Mouse (Mus musculus): ENCODE data around the gene Nrcam.

Gene Nrcam

DNA sequence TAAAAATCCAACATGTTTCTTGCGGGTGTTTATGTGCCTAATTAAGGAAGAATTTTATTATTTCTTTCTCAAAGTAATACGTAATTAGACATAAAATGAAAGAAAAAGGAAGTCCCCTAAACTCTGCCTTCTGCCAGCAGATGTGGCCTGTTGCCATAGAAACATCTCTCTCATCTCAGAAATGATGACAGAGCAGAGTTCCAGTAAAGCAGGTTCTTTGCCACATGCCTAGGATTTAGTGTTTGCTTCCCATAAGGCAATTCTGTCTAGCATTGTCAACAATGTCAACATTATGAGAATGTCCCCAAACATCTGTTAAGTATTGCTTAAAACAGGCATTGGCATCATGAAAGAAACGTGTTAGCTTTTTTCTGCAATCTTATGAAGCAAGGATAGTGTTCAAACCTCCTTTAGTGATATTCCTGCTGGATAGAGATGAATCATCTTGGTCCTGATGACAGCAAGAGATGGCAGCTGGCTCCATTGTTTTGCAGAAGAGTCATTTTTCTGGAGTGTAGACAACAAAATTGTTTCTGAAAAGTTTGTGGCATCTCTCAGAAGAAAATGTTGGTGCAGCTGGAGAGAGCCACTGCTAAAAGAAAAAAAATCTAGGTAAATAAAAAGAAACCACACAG is 42.5 kb downstream of the Nrcam start:
- no peak for DNase-seq

DNA sequence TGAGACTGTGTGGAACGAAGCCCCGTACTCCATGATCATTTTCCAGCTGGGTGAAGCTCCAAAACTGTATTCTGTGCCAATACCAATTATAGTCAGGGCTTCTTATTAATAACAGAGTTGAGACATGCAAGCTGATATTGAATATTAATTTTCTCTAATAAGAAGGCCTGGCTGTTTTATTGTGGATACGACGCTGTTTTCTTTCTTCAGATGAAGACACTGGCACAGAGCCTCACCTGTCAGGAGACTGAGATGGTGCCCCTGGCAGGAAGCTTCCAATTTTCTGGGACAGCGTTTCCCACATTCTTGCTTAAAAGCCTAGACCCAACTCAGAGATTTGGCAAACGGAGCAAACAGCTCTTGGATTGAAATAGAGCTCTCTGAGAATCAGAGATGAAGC is 47.3 kb downstream of the Nrcam start:
- DNase-seq, result no peak

DNA sequence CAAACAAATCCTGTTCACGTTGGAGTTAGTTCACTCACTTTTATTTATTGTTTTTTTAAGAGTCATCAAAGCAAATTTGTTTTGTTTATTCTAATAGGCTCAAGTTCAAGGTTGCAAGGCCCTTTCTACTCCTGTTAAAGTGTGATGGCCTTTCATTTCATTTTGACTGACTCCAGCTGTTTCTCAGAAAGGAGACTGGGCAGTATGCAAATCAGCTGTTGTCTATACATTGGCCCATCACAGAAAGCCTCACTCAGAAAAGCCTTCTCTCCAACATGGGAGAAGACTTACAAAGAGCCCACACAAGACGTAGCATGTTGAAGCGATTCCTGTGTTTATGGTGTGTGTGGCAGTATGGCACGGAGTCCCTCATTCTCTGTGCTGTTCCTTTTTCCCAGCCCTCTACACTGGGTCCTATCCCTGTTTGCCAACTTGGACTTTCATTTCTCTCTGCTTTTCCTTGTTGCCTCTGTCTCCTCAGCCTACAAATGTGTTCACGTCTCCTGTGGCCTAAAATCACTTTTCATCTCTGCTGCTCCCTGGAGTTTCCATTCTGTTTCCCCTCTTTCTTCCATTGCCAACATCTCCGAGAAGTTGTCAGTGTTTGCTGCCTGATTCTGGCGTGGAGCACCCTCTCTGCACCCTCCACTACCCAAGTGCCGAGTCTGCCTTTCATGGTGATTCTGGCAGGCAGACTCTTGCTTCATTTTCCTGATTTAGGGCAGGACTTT is 49.9 kb downstream of the Nrcam start:
- DNase-seq, result no peak

DNA sequence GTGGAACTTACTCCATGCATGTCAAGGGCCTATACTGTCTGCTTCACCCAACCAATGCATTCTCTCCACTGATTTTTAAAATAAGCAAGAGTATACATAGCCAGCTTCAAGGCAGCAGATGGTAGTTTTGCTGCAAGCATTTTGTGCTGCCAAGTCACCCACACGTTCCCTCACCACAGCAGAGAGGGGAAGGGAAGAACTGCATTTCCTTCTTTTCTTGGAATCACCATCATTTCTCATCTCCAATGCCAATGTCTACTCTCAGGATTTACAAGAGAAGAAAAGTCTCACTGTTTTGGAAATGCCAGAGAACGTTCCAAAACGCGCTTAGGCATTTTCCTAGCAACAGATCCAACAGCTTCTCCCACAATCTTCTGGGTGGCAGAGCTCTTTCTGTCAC is 52.1 kb downstream of the Nrcam start:
- DNase-seq, result peak; percentile 79

DNA sequence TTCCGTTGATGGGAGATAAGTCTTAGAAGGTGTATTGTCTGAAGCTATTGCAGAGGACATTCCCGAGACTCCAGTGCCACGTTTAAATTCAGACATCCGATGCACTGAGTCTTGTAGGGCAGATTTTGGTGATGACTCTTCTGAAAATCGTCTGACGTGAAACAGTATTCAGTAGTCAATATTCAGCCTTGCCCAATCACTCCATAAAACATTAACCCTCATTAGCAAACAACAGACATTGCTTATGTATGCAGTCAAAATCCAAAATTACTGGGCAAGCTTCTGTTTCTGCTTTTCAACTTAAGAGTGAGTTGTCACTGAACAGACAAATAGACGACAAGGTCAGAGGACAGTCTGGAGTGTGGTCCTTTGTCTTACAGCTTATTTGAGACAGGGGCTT is 57.7 kb downstream of the Nrcam start:
- no peak for DNase-seq

DNA sequence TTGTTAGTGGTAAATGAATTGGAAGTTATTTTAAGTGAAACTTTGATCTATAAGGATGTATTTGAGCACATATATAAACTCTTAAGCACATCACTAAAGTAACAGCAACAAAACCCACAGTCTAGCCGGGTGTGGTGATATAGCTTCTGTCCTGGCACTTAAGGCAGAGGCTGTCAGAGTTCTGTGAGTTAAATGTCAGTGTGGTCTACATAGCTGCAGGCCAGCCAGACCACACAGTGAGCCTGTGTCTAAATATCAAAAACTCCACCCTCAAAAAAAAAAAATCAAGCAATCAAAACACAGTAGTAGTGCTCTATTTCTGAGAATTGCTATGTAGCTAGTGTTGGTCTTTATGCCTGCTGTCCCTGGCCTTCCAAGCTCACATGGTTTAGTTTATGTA is 59.5 kb downstream of the Nrcam start:
- no peak for DNase-seq

DNA sequence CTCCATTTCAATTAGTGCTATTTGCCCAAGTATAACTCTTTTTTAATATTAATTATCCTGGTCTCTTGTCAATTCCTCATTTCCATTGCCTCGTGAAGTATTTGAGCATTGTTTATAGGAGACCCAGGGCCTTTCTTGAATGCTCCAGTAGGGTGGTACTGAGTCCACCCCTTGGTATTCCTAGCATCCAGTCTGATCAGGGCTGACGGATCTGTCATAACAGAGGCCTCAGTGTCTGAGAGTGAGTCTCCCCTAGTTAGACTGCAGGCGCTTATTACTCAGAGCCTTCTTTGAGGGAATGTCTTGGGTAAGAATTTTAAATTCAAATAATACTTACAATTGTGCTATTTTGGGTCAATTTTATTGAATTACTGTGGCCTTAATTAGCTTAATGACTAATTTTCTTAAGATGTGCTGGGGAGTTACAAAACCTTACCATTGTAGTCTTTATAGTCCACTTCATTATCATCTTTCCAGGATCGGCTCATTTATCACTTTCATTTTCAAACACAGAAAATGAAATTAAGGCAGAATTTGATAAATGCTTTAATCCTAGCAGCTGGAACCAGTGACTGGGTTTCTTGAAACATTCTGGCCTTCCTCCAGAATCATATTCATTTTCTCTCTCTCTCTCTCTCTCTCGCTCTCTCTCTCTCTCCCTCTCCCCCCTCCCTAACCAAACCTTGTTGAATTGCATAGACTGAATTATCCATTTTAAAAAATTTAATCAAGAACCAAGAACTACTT is 61.9 kb downstream of the Nrcam start:
- no peak for DNase-seq

DNA sequence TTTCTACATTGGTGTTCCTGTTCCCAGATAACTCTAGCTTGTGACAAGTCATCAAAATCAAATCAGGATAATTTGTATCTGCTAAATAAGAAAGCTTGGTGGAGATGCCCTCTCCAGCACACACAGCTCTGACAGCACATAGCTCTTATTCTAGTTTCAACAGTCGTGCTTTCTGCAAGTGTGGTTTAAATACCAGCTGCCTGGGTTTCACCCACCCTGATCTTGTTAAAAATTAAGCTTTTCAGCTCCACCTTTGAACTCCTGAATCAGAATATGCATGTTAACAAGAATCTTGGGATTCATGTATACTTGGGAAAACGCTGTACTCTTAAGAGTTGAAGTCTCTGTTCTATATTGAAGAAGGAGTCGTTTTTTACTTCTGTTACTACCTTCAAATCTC is 66.2 kb downstream of the Nrcam start:
- DNase-seq, result no peak

DNA sequence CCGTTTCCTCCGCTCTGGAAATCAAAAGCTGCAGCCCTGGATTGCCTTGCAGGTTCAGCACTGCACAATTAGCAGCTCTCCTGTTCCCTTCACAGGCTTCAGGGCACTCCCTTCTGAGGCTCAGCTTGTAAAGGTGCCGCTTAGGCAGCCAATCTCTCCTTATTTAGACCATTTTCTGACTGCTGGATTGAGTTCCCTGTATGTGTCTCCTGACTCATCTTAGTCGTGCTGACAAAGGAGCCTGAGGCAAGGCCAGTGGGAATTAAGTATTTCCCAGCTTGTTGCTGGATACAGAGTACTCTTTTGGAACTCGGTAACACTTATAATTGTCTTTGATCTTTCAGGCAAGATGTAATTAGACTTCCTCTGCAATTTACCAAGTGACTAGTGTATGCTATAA is 69.1 kb downstream of the Nrcam start:
- no peak for DNase-seq

DNA sequence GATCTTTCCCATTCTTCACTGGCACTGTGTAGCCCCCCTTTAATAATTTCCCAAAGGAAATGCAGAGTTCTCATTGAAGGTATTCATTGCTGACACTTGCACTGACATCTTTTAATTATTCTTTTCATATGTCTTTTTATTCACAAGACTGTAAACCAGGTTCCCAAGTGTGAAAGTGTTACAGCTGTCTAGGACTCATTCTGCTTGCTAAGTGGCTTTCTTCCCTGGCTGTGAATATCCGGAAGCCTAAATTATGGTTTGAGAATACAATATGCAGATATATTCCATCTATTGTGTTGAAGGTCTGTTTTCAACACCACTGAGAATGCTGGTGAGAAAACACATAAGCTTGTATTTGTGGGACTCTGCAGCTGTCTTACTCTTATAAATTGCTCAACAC is 73.4 kb downstream of the Nrcam start:
- no peak for DNase-seq

DNA sequence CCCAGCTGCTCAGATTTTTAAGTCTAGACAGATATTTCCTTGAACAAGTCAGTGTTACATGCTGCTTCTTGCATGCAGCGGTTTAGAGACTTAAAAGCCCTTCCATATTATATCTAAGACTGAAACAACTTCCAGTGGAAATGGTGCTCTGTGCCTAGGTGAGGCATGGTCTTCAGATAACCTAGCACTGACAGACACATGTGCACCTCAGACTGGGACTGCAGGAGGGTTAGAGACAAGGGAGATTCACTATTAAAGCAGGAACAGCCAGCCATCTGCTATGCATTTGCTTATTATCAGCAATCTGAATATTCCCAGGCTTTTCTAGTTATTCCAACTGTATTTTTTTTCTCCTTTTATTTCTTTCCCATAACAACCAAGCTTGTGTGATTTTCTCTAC is 74.6 kb downstream of the Nrcam start:
- DNase-seq, result no peak

DNA sequence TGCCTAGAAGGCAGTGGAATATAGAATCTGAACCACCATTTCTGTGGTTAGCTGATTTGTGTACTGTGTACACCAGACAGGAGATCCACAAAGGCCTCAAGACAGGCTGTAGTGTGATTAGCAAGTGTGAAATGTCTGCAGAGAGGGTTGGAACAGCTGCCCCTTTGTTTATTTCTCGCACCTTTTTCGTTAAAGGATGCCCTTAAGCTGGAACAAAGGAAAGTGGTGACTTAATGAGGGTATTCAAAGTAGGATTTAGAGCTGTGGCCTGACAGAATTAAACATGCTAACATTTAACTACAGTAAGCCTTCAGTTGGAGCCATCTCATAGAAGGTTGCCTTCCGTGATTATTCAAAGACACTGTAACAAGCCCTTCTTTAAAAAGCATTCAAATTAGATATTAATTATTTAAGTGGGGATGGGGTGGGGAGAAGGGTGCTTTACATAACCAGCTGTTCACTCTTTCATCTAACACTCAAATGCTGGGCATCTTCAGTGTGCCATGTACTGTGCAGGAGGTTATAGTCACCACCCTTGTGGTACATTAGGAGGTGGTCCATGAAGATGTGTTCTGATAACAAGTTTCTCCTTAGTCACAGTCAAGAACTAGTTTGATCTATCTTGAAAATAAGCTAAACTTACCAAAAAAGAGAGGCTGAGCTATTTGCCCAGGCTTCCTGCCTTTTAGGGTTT is 75.2 kb downstream of the Nrcam start:
- DNase-seq, result no peak

DNA sequence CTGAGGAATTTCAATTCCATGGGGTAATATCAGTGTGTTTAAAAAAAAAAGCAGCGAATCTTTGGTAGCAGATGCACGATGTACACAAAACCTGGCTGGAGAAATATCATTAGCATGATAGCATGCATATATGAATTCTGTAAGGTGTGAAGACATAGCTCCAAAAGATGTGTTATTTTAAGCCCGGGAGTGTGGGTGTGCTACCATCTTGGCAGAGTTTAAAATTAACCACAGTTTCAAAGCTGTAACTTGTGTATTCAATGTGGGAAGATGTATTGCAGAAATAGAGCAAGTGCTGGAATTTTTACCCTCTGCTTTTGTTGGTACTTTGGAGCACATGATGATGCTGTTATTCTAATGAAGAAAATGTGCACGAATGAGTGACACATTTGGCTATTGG is 81.1 kb downstream of the Nrcam start:
- peak; percentile 51 for DNase-seq

DNA sequence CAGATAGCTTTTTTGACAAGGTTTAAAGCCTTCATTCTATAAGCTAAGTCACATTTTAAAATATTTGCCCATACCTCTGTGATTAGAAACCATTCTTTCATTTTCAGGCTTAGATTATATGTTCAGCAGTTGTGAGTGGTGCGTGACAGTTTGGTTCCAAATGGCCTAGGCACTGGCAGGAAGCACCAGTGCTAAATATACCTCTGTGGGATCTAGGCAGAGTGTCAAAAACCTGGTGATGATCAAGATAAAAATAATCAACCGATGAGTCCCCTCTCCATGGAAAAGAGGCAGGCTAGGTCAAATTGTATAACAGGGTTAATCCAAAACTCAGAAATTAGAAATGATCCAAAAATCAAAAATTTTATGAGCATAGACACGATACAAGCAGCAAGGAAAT is 82.3 kb downstream of the Nrcam start:
- no peak for DNase-seq

DNA sequence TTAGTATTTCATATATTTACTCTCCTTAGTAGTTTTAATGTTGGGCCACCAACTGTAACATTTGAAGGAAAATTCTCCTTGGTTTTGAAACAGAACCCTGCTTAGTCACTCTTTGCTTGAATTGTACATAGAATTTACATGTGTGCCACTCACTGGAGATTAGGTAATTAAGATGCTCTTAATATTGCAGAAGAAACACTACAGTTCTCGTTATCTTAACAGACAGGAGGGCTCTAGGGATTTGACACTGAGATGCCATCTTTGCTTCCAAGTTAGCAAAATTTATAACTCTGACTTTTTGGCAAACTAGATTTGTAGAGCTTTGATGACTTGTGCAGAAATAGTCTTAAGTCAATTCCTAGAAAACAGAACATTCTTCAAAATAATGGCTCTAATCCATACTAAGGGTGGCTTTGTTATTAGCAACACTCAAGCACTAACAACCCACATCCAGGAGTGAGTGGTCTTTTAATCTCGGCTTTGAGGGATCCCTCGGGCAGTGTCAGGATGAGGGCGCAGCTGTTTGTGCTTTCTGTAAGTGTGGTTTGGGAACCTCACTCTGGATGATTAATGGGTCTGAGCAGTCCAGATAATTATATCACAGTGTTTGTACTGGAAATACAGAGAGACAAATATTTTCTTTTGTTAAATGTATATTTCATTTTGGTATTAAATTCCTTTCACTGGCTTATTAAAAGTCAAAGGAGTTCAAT is 93.6 kb downstream of the Nrcam start:
- DNase-seq, result no peak

DNA sequence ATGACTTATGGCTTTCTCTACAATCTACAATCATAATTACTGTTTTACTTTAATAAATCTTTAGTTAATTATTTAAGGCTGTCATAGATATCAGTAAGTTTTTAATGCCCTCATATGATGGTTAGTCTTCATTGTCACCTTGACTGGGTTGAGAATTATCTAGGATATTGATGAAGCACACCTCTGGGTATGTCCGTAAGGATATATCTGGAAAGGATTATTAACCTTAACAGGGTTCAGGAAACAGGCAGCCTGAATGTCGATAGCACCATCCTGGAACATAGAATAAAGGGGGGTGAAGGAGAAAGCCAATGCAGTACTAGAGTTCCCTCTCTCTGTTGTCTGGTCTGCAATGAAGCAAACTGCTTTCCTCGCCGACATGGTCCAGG is 94.2 kb downstream of the Nrcam start:
- no peak for DNase-seq

DNA sequence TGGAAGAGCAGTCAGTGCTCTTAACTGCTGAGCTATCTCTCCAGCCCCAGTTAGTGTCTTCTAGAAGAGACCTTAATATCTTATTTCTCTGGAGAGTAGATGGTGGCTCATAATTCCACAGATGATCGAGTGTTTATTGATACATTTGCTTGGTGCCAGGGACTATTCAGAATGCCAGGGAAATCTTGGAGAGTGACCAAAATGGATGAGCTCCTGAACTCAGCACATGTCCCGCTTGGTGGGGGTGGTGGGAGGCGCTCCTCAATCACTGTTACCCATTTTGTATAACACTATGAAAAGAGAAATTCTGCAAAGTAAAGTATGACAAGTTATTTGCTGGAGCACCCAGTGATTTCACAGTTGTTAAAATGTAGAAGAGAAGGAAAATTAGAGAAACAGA is 95.3 kb downstream of the Nrcam start:
- no peak for DNase-seq

DNA sequence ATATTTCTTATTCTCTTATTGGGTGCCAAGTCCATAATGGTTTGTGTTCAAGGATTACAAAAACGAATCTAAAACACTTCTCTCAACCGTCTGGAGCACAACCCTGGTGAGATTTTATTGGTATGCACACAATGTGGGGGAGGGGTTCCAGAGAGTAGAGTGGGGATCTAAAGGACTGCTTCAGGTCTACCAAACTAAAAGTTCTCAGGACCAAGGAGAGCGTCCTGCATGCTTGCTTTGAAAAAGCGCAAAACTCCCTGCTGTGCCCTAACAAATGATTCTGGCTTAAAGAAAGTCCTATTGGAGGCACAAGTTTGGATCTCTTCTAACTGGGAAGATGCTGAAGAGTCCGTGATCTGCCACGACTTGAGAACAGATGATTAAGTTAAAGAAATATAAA is 96.4 kb downstream of the Nrcam start:
- DNase-seq, result no peak

DNA sequence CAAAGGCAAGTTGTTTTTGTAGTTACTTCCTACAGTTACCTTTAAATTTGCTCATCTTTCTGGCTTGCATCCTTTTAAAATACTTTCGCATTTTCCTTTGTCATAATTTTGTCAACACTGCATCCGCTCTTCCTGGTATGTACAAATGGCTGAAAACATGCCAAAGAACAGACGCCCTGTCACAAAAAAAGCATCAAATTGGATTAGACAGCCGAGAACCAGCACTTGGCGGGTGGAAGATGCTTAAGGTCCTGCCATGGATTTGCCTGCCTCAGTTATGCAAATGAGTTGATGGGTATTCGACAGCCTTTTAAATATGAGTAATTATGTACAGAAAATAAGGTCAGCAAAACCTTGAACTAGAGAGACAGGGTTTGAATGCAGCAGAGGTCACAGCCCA is 101.7 kb downstream of the Nrcam start:
- DNase-seq, result no peak

DNA sequence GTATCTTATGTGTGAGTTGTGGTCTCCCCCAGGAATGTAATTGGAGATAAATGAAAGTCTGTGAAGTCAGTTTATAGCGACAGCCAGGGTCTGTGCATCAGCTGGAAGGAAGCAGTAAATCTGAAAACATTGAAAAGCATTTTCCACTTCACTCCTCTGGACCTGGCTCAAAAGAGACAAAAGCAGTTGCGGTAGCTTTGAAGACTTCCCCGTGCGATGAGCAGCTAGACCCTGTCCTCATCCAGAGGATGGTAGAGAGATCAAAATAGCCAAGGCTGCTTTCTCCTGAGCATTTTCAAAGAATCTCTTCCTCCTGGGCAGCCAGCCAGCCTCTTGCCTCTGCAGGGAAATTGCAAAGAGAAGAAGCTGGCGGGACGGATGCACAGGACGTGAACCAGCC is 102.3 kb downstream of the Nrcam start:
- peak; percentile 72 for DNase-seq

DNA sequence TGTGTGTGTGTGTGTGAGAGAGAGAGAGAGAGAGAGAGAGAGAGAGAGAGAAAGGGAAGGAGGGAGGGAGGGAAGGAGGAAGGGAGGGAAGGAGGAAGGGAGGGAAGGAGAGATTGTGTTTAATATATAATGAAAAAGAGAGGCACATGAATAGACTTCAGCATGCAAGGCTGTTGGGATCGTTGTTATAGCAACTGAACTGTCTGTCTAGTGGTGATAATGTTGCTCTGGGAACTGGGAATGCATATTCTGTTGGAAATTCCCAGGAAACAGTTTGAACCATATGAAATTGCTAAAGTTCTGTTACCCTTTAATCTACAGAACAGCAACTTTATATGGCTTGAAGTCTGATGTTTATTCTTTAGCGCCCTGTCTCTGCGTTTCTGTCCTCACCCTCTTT is 104.0 kb downstream of the Nrcam start:
- no peak for DNase-seq

DNA sequence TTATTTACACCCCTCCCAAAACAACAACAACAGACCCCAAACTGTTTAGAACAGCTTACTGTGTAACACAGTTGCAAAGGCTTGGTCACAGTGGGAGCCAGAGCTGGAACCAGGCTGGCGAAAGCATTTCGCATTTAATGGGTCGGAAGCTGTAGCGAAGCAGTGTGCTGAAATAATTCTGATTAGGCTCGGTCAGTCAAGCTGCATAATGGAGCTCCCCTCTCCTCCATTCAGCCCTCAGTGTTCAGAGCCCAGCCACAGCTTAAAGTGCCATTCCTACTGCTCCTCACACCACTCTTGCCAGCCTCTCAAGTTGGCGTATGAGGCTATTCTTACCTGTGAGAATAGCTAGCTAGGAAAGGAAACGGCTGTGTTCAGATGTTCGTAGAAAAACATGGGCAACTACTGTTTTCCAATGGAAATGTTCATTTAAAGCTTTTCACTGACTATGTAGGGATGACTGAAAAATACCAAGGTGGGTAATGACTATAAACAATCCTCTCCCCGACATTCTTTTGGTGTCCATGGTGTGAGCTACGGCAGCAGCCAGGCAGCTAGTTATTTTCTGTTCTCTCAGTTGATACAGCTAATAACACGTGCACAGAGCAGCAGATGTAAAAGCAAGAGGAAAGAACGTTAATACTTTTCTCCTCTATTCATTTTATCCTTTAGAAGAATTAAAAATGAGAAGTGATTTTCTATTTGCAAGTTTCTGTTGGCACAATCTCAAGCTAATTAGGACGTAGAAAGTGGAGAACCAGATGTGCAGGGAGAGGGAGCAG is 108.6 kb downstream of the Nrcam start:
- no peak for DNase-seq

All from right cerebral cortex, postnatal 25 days (tissue).